Mouse (Mus musculus): ENCODE data around the gene Sgsm1.

Sgsm1 gene

GRCm38 (mm10) chr5:113218617-113219235, 91.9 kb downstream of the Sgsm1 start:
- no peak for DNase-seq (ENCODE audit: low spot score)

- no peak for DNase-seq (ENCODE audit: low spot score)
Observed at GRCm38 (mm10) chr5:113217076-113217475, 93.5 kb downstream of the Sgsm1 start.

- DNase-seq (ENCODE audit: low spot score) = no peak
Observed at GRCm38 (mm10) chr5:113216328-113216960, 94.1 kb downstream of the Sgsm1 start.

GRCm38 (mm10) chr5:113215610-113216011, 95.0 kb downstream of the Sgsm1 start:
- DNase-seq (ENCODE audit: low spot score) = no peak

- DNase-seq (ENCODE audit: low spot score) = no peak
Observed at GRCm38 (mm10) chr5:113214455-113214854, 96.1 kb downstream of the Sgsm1 start.

GRCm38 (mm10) chr5:113214041-113214440, 96.5 kb downstream of the Sgsm1 start:
- DNase-seq (ENCODE audit: low spot score) = no peak

GRCm38 (mm10) chr5:113212156-113212835, 98.3 kb downstream of the Sgsm1 start:
- DNase-seq (ENCODE audit: low spot score) = no peak

- DNase-seq (ENCODE audit: low spot score) = no peak
Observed at GRCm38 (mm10) chr5:113210314-113210713, 100.3 kb downstream of the Sgsm1 start.

GRCm38 (mm10) chr5:113209898-113210297, 100.7 kb downstream of the Sgsm1 start:
- no peak for DNase-seq (ENCODE audit: low spot score)

GRCm38 (mm10) chr5:113209401-113209750, 101.2 kb downstream of the Sgsm1 start:
- no peak for DNase-seq (ENCODE audit: low spot score)

GRCm38 (mm10) chr5:113208622-113209400, 101.8 kb downstream of the Sgsm1 start:
- no peak for DNase-seq (ENCODE audit: low spot score)

GRCm38 (mm10) chr5:113208048-113208447, 102.5 kb downstream of the Sgsm1 start:
- DNase-seq (ENCODE audit: low spot score) = no peak

GRCm38 (mm10) chr5:113206670-113207352, 103.8 kb downstream of the Sgsm1 start:
- no peak for DNase-seq (ENCODE audit: low spot score)

- no peak for DNase-seq (ENCODE audit: low spot score)
Observed at GRCm38 (mm10) chr5:113204193-113204592, 106.4 kb downstream of the Sgsm1 start.

GRCm38 (mm10) chr5:113199772-113200134, 110.8 kb downstream of the Sgsm1 start:
- no peak for DNase-seq (ENCODE audit: low spot score)

- DNase-seq (ENCODE audit: low spot score) = no peak
Observed at GRCm38 (mm10) chr5:113199126-113199771, 111.3 kb downstream of the Sgsm1 start.

- DNase-seq (ENCODE audit: low spot score) = no peak
Observed at GRCm38 (mm10) chr5:113196916-113197794, 113.4 kb downstream of the Sgsm1 start.

- DNase-seq (ENCODE audit: low spot score) = no peak
Observed at GRCm38 (mm10) chr5:113195907-113196306, 114.7 kb downstream of the Sgsm1 start.

GRCm38 (mm10) chr5:113195451-113195850, 115.1 kb downstream of the Sgsm1 start:
- DNase-seq (ENCODE audit: low spot score) = no peak

GRCm38 (mm10) chr5:113193762-113194161, 116.8 kb downstream of the Sgsm1 start:
- no peak for DNase-seq (ENCODE audit: low spot score)
